Mouse (Mus musculus): ENCODE measurements around the gene Amtn.
"Not testable (repeated sequence)": the region's sequence is repeated elsewhere in the genome, so short reads cannot be mapped to it uniquely, and the experiment has no call there.

Amtn gene

DNA sequence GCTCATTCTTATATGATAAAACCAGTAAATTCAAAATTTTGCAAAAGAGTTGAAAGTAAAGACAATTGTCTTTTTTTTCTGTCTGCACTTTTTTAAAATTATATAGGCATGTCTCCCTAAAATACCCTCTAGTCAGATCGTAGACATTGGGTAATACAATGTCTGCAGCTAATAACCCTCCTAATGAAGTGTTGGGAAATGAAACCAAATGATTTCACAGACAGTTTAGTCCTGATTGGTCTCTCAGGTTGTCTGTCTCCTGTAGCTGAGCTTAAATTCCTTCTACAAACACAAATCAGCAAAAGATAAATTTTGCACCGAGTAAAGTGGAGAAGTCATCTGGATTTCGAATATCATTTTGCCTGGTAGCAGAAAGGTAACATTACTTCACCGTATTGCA lies at the start of gene Amtn:
Gene Amtn, plus strand, starts transcription at position 301 of the 400 bp plus-strand sequence.
- in situ Hi-C loops (cut with MboI; ENCODE audit: unreplicated experiment in 2 of 2), result loop anchor here in 1 of 2 experiments (25.0 kb wide), 1 partner anchor 1939 kb away; no protein-coding TSS in a partner anchor

DNA sequence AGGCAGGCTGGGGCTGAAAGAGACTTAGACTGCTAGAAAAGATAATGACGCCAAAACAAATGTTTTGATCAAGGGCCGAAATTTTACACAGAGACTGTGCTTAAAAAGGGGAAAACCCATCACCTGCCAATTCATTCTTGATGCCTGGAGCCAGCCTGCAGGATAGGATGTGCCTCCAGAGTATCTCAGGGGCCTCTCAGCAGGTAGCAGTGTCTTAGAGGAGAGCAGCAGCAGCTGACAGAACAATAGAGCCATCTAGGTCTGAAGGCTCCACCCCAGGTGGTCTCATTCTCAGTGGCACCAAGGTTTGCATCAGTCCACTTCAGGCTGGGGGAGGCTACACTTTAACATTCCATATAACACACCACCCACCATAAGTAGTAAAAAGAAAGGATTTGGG lies 27.4 kb upstream of the Amtn start:
- in situ Hi-C loops (cut with MboI; ENCODE audit: unreplicated experiment in 2 of 2), result not testable (repeated sequence)

DNA sequence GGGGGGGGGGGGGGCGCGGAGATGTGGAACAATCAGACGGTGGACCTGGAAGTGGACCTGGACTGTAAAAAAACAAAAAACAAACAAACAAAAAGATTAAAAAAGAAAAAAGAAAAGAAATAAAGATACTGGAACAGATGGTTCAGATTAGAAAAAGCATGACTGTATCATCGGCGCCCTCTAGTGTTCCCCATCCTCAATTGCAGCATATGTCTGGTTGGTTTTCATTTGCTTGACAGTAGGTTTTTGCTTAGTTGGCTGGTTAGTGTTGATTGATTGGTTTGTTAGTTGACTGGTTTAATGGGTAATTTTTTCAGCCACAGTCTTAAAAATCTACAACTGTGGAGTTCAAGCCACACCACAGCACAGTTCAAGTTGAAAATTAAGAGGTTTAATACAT lies 11.1 kb upstream of the Amtn start:
- in situ Hi-C loops (cut with MboI; ENCODE audit: unreplicated experiment in 2 of 2), result no loop called here

DNA sequence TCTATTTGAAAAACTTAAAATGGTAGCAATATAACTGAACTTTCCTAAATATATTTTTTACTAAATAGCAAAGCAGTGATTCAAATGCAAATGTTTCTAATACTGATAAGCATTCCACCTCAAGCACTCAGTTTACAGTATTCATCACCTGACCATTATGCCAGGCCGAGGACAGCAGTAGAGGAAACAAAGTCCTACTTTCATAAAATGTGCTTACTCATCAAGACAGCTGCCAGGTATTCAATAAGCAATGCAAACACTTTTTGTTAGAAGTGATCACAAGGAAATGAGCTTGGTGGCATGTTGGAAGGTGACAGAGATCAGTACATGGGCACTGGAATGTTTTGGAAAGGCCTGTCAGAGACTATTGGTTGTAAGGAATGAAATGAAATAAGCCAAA lies 9.0 kb upstream of the Amtn start:
- in situ Hi-C loops (cut with MboI; ENCODE audit: unreplicated experiment in 2 of 2), result no loop called here

DNA sequence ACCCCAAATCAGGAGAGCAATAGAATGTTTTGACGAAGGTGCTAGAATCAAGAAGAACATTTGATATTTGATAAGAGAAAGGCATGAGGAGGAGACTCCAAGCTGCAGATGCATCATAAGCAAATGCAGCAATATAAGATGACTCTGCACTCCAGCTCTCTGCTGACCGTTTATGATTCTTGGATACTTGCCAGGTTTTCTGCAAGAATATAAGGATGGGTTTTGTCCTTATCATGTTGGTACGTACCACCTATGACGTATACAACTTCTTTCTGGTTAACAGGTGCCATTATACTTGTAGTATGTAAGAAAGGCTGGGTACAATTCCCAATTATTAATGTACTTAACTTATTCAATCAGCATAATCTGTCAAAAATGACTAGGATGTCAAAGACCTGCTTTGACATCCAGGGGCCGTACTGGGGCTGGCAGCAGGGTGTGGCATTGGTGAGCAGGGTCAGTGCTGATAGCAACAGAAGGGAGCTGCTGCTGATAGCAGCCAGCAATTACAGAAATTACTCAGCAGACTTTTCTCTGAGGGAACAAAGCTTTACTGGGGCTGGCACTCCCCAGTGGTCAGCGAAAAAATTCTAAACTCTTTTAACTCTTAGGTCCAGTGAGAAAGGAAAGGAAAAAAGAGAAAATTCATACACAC lies 5.2 kb upstream of the Amtn start:
- in situ Hi-C loops (cut with MboI; ENCODE audit: unreplicated experiment in 2 of 2), result no loop called here

DNA sequence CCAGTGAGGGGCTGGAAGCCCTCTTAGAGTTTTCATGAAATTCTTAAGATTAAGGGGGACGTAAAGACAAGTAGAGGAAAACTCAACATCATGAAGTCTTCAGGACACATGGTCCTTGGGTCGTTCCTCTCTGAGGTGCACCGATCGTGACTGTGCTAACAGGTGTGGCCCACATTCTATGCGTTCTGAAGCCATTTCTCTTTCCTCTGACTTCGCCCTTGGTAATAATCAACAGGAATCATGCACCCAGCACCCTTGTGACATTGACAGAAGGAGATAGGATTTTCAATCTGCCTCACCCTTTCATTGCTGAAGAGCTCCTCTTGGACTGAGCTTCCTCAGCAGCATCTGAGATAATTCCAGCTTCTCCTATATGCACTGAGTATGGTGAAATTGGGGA lies 3.3 kb upstream of the Amtn start:
- in situ Hi-C loops (cut with MboI; ENCODE audit: unreplicated experiment in 2 of 2), result no loop called here

DNA sequence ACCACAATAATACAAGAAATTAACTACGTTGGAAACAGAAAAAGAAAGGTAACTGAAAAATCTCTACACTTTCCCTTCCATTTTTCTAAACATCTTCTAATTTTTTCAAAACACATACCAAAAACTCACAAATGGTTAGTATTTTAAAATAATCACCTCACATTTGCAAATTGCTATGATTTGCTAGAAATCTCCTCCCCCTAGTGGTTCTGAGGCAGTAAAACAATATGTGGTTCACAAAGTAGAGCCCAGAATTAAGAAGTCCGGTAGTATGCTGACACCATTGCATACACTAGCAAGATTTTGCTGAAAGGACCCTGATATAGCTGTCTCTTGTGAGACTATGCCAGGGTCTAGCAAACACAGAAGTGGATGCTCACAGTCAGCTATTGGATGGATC lies 16.1 kb downstream of the Amtn start:
- in situ Hi-C loops (cut with MboI; ENCODE audit: unreplicated experiment in 2 of 2), result loop anchor here (10.0 to 25.0 kb wide), 4 partner anchors 1507 to 1955 kb away; no protein-coding TSS in a partner anchor

DNA sequence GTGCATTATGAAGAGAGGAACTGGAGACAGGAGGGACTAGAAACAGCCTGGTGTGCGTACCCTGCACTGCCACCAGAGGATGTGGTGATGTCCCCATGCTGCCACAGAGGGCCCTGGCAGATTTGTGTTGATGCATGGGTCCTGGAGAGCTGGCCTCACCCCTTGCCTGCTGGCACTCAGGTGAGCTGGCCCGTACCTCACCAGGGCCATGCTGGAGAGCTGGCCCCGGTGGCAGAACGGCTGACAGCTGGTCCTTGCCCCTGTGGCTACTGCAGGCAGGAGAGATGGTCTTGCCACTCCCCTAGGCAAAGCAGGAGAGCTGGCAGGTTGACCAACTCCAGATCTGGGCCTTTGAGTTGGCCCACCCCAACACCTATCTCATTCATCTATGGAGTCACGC lies 22.7 kb downstream of the Amtn start:
- in situ Hi-C loops (cut with MboI; ENCODE audit: unreplicated experiment in 2 of 2), result loop anchor here (10.0 to 25.0 kb wide), 4 partner anchors 1514 to 1961 kb away; no protein-coding TSS in a partner anchor

DNA sequence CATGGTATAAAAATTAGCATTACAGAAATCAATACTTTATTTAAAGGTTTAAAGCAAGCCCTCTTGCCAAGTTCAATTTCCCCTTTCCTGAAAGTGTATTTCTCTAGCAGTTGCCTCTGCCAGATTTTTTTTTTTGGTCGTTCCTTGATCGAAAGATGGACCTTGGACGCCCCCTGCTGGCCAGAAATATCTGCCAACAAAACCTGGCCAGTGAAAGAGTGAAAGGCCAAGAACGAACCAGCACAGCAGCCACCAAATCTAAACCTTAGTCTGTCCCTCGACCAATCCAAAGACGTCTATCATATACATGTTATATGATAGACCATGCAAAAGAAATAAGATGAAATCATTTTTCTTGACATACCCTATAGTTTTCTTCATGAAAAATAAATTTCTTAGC lies 23.9 kb downstream of the Amtn start:
- in situ Hi-C loops (cut with MboI; ENCODE audit: unreplicated experiment in 2 of 2), result loop anchor here (10.0 to 25.0 kb wide), 4 partner anchors 1515 to 1963 kb away; no protein-coding TSS in a partner anchor

DNA sequence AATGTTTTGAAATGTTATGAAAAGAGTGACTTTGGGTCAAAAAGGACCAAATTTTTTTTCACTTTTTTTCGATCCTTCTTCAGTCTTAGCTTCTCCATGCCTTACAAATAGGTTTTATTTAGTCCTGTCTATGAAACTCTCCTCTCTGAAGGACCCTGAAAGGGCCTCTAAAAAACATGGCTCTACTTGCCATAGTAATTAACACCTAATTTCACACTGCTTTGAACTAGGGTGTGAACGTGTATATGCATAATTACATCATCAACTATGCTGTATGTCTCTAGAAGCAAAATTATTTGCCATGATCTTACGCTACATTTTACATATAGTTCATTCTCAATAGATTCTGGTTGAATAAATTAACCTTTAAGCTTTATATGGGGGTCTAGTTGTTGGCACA lies 25.6 kb downstream of the Amtn start:
- in situ Hi-C loops (cut with MboI; ENCODE audit: unreplicated experiment in 2 of 2), result no loop called here

DNA sequence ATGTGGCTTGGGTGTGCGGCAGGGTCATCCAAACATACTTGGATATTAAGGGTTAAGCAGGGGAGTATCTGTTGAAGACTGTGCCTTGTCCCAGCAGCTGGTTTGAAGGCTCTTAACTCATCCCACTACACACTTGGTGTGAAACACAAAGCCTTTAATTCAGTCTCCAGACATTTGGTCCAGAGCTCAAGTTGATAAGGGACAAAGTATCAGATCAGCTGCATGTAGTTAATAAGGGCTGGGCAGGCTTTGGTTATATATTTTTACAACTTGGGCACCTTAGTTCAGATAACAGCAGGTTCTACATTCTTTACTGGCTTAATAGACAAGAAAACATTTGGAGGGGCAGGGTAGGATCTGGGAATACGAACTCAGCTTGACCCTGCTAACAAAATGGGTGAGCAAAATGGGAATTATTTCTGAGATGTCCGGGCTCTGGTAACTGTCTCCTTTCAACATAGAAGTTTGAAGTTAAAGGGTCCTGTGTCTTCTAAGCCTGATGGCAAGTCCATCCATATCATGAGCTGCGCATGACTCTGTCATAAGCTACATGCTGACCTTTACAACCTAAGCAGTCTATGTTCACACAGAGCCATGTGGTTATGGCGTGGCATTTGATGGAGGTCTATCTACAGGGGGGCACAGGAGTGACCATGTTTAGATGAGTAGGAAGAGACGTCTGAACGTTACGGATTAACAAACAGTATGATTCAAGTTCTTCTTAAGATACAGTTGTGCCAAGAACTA lies 44.6 kb downstream of the Amtn start:
- in situ Hi-C loops (cut with MboI; ENCODE audit: unreplicated experiment in 2 of 2), result no loop called here

DNA sequence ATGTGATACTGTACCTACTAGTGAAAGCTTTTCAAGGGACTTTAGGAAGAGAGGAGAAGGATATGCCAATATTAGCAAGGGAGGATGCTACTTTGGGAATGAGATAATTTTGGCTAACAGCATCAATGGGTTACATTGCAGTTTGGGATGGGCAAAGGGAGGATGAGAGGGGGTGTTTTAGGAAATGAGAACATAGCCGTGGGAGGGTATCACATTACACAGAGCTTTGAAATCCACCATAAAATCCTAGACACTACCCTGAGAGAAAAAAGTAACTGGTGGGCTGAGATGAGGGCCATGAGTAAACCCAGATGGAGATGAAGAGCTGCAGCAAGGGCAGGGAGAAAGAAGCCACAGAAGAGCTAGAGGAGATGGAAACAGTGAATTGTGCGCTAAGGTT lies 49.0 kb downstream of the Amtn start:
- in situ Hi-C loops (cut with MboI; ENCODE audit: unreplicated experiment in 2 of 2), result not testable (repeated sequence)

DNA sequence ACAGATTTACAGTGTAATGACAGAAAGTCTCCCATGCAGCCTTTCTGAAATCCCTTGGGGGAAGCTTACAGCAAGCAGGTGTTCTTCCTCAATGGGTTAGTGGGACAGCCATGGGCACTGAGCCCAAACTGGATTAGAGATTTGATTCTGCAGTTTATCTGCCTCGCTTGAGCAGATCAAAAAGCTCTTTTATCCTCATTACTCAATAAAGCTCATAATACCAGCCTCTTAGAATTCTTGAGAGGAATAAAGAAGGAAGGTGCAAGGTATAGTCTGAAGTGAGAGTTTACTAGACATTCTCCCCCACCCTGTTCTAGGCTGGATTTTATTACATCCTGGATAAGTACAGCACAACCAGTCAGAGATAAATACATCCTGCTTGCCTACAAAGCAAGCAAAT lies 50.8 kb downstream of the Amtn start:
- in situ Hi-C loops (cut with MboI; ENCODE audit: unreplicated experiment in 2 of 2), result no loop called here
